8 mouse cellular contexts compared by ENCODE assay signal in genomic region chr2:39065400-39065987, GRCm38 (mm10). TPM values are rescaled to one million over a fixed set of nuclear protein-coding genes. Genes with fewer than 3 reads are reported as not detected.
DNase-seq lines count a peak whose midpoint lies in the region; ATAC-seq and TF ChIP-seq lines count a peak whose summit lies in the region.

Golga1 (minus strand) TSS chr2:39065541.

- H3K9ac ChIP-seq in kidney, embryonic 15.5 days = peak within 1 kb of the TSS; percentile 84

- H3K27me3 ChIP-seq in heart, embryonic 10.5 days (ENCODE audit: insufficient read depth, poor library complexity, severe bottlenecking) = no peaks in the 10 kb centered on the region
- H3K27me3 ChIP-seq in kidney, embryonic 15.5 days = no peaks in the 10 kb centered on the region

- under 1% methylated on average over 50 of the region's 50 CpGs for WGBS in heart, embryonic 10.5 days
- WGBS in kidney, embryonic 15.5 days = under 1% methylated on average over 50 of the region's 50 CpGs

- DNase-seq in A20 (ENCODE audit: low read depth, low spot score) (peak; percentile 96), liver (peak; percentile 93)
- peak; percentile 96 for DNase-seq in heart, embryonic 10.5 days (ENCODE audit: low spot score)
- peak; percentile 85 to 93 for DNase-seq in spleen, postnatal 4 days (ENCODE audit: low spot score in 2 of 2)

- peak; percentile 98 for ATAC-seq in kidney, embryonic 15.5 days (replicated peaks; ENCODE audit: low FRiP score)
- ATAC-seq in monocyte, adult 5-6 weeks (replicated peaks; ENCODE audit: insufficient number of reproducible peaks, low FRiP score, low TSS enrichment, poor library complexity, severe bottlenecking) = peak; percentile 89

- H3K9me3 ChIP-seq in heart, embryonic 10.5 days = no peaks in the 10 kb centered on the region
- H3K9me3 ChIP-seq in kidney, embryonic 15.5 days (replicated peaks) = no peaks in the 10 kb centered on the region

- 0 out of 2 replicates have a peak, but pooled peaks cover 4% of the 10 kb centered on the region for H3K4me1 ChIP-seq in bone marrow macrophage, adult 2 months (ENCODE audit: control insufficient read depth, insufficient read depth, low read length)
- peaks cover 2% of the 10 kb centered on the region; the same call in 1 of the 2 replicates for H3K4me1 ChIP-seq in embryonic fibroblast, embryonic 13.5 days (ENCODE audit: control insufficient read depth, insufficient read depth, low read length)
- H3K4me1 ChIP-seq in heart, embryonic 10.5 days = peaks cover 2% of the 10 kb centered on the region; the same call in 1 of the 2 replicates
- peaks cover 8% of the 10 kb centered on the region for H3K4me1 ChIP-seq in kidney, embryonic 15.5 days

- TF ChIP-seq CTCF in bone marrow macrophage, adult 2 months (IDR thresholded peaks at IDR 0.05; ENCODE audit: low read depth, low read length) = no peak
- TF ChIP-seq CTCF in embryonic fibroblast, embryonic 13.5 days (IDR thresholded peaks at IDR 0.05; ENCODE audit: borderline replicate concordance, insufficient read depth, low read length) = no peak

- H3K27ac ChIP-seq in bone marrow macrophage, adult 2 months (ENCODE audit: insufficient read depth, low read depth, low read length) = peak within 1 kb of the TSS; percentile 53
- H3K27ac ChIP-seq in embryonic fibroblast, embryonic 13.5 days (ENCODE audit: insufficient read depth, low read length) = peak within 1 kb of the TSS; percentile 57
- H3K27ac ChIP-seq in heart, embryonic 10.5 days = peak within 1 kb of the TSS; percentile 96
- peak within 1 kb of the TSS; percentile 94 for H3K27ac ChIP-seq in kidney, embryonic 15.5 days

- peak; percentile 48; the same call in 1 of the 2 replicates for TF ChIP-seq POLR2A in bone marrow macrophage, adult 2 months (IDR thresholded peaks at IDR 0.05; ENCODE audit: borderline replicate concordance, low read depth, low read length)
- peak; percentile 95 for TF ChIP-seq POLR2A in embryonic fibroblast, embryonic 13.5 days (IDR thresholded peaks at IDR 0.05; ENCODE audit: low read depth, low read length)

- peak within 1 kb of the TSS; percentile 93 for H3K4me3 ChIP-seq in bone marrow macrophage, adult 2 months (ENCODE audit: insufficient read depth, low read length)
- peak within 1 kb of the TSS; percentile 78 for H3K4me3 ChIP-seq in embryonic fibroblast, embryonic 13.5 days (ENCODE audit: insufficient read depth, low read length)
- peak within 1 kb of the TSS; percentile 94 for H3K4me3 ChIP-seq in heart, embryonic 10.5 days
- peak within 1 kb of the TSS; percentile 73 for H3K4me3 ChIP-seq in kidney, embryonic 15.5 days (replicated peaks)

- peak within 1 kb of the TSS; percentile 85 for H3K4me2 ChIP-seq in kidney, embryonic 15.5 days

- H3K36me3 ChIP-seq in heart, embryonic 10.5 days = peaks cover 12% of the 10 kb centered on the region; the same call in 1 of the 2 replicates
- peaks cover 22% of the 10 kb centered on the region for H3K36me3 ChIP-seq in kidney, embryonic 15.5 days

RNA-seq across cellular contexts. Expression of gene Golga1, which starts in this region (rescaled TPM):
- polyA plus RNA-seq in bone marrow macrophage, adult 2 months (2012; ENCODE audit: insufficient read depth, insufficient read length, missing spikeins) = 19.3 and 20.1 TPM in 2 replicates
- polyA plus RNA-seq in embryonic fibroblast, embryonic 13.5 days (2011; ENCODE audit: insufficient read length, low read depth, missing spikeins) = 28.0 and 36.3 TPM in 2 replicates
- polyA plus RNA-seq in heart, embryonic 10.5 days (2016; fragmentation: Nextera tagmentation; extraction: Ambion mirVana) = 18.1 and 18.5 TPM in 2 replicates
- 23.5 and 28.4 TPM in 2 replicates for polyA plus RNA-seq in kidney, embryonic 15.5 days (2015; fragmentation: Nextera tagmentation; extraction: Ambion mirVana)
- total RNA-seq in monocyte, adult 5-6 weeks (2017) = 24.4 to 41.1 TPM (median 25.1 TPM) in 3 replicates

Comparison
In these comparisons a context has a peak if more than half of its experiments do, and no peak if none do; other contexts are left out.
1. Peak in every context shown above with its lines: DNase-seq, ATAC-seq, H3K4me3 ChIP-seq and H3K27ac ChIP-seq.